22 mouse cellular contexts compared by ENCODE assay signal in the genomic region with DNA sequence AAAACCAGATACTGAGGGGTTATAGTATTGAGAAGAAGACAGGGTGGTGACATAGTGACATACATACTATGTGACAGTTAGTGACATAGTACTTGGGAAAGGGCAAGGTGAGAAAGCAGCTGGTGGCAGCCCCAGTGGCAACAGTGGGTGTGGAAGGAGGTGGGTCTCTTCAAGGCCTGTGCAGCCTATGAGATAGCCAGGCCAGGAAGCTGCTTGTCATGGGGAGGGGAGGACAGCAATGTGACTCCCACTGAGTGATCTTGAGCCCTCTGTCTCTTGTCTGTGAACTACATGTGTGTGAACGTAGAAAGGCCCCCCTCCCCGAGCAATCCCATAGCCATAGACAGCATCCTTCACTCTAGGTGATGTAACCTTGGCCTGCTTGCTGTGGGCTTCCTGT. TPM values are rescaled to one million over a fixed set of nuclear protein-coding genes. Genes with fewer than 3 reads are reported as not detected.
"Had no signal": no experiment of that assay in that cellular context is flagged by ENCODE, and none has a peak within 500 bp of the region (broad histone marks: within the 10 kb centered on the region; RNA-seq: fewer than 3 reads in every experiment).

No protein-coding gene starts in this region.

- H3K9ac ChIP-seq: liver, embryonic 15.5 days had no signal

- H3K9me3 ChIP-seq: liver, embryonic 15.5 days had no signal

- DNase-seq: kidney, postnatal 25 days; layer of hippocampus, adult 9-11 months; lung, adult 2 months; lung, postnatal 14 days; lung, postnatal 4 days; midbrain, embryonic 14.5 days; thymus, adult 18-20 months; thymus, postnatal 14 days; thymus, postnatal 4 days had no signal

- H3K36me3 ChIP-seq: liver, embryonic 15.5 days had no signal

- H3K4me1 ChIP-seq: liver, embryonic 15.5 days had no signal

- H3K27ac ChIP-seq: kidney, postnatal 0 days; layer of hippocampus, adult 2 months; liver, embryonic 15.5 days had no signal

- H3K4me3 ChIP-seq: layer of hippocampus, adult 2 months; liver, embryonic 15.5 days had no signal

RNA-seq across cellular contexts. Expression of gene Hand1, which starts 43.5 kb away (rescaled TPM):
- total RNA-seq: layer of hippocampus, adult 2 months; layer of hippocampus, postnatal 25 days; left cerebral cortex, adult 18-20 months; left cerebral cortex, postnatal 10 days; left cerebral cortex, postnatal 36 days; megakaryocyte progenitor cell, adult 5-6 weeks; megakaryocyte-erythroid progenitor cell, adult 5-6 weeks; midbrain, postnatal 0 days had no signal
- polyA plus RNA-seq: kidney, embryonic 14.5 days; lung, adult 2 months; midbrain, embryonic 11.5 days; midbrain, embryonic 14.5 days; midbrain, postnatal 0 days; spleen, adult 2 months had no signal
